ENCODE assay signal across 28 mouse cellular contexts in the genomic region with DNA sequence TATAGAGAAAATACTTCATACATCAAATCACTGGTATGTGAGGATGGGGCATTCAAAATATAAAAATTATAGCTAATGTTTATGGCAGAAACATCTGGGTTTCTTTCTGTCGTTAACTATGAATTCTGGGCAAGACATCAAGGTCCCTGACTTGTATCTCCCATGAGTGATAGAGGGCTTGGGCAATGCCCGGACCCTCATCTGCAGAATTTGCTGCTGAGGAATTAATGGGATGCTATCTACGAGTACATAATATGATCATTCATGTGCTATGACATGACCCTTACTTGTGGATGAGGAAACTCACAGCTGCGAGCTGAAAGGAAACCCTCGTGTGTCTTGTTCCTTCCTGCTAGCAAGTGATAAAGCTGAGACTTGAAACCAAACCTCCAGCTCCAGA. TPM values are rescaled to one million over a fixed set of nuclear protein-coding genes. Genes with fewer than 3 reads are reported as not detected.
"Had no signal": no experiment of that assay in that cellular context is flagged by ENCODE, and none has a peak within 500 bp of the region (broad histone marks: within the 10 kb centered on the region; RNA-seq: fewer than 3 reads in every experiment).

No protein-coding gene starts in this region.

- H3K27me3 ChIP-seq: embryonic facial prominence, embryonic 12.5 days; embryonic facial prominence, embryonic 13.5 days; embryonic facial prominence, embryonic 15.5 days; forebrain, embryonic 12.5 days; forebrain, embryonic 13.5 days; forebrain, embryonic 15.5 days had no signal

- H3K36me3 ChIP-seq: embryonic facial prominence, embryonic 10.5 days; embryonic facial prominence, embryonic 12.5 days; embryonic facial prominence, embryonic 13.5 days; embryonic facial prominence, embryonic 15.5 days; forebrain, embryonic 10.5 days; forebrain, embryonic 12.5 days; forebrain, embryonic 15.5 days had no signal

- H3K9ac ChIP-seq: embryonic facial prominence, embryonic 12.5 days; embryonic facial prominence, embryonic 13.5 days; embryonic facial prominence, embryonic 15.5 days; forebrain, embryonic 12.5 days; forebrain, embryonic 13.5 days; forebrain, embryonic 15.5 days; forebrain, postnatal 0 days had no signal

- H3K4me2 ChIP-seq: embryonic facial prominence, embryonic 12.5 days; embryonic facial prominence, embryonic 13.5 days; embryonic facial prominence, embryonic 15.5 days; forebrain, embryonic 12.5 days; forebrain, embryonic 13.5 days; forebrain, embryonic 15.5 days had no signal

- H3K4me1 ChIP-seq: embryonic facial prominence, embryonic 10.5 days; embryonic facial prominence, embryonic 12.5 days; embryonic facial prominence, embryonic 13.5 days; embryonic facial prominence, embryonic 15.5 days; forebrain, embryonic 12.5 days; forebrain, embryonic 13.5 days; forebrain, embryonic 15.5 days had no signal

- H3K27ac ChIP-seq: embryonic facial prominence, embryonic 10.5 days; embryonic facial prominence, embryonic 12.5 days; embryonic facial prominence, embryonic 13.5 days; embryonic facial prominence, embryonic 15.5 days; forebrain, embryonic 10.5 days; forebrain, embryonic 12.5 days; forebrain, embryonic 13.5 days; forebrain, embryonic 15.5 days; gastrocnemius, adult 2 months had no signal

- H3K9me3 ChIP-seq: embryonic facial prominence, embryonic 10.5 days; embryonic facial prominence, embryonic 12.5 days; embryonic facial prominence, embryonic 13.5 days; embryonic facial prominence, embryonic 15.5 days; forebrain, embryonic 10.5 days; forebrain, embryonic 12.5 days; forebrain, embryonic 13.5 days; forebrain, embryonic 15.5 days had no signal

- H3K4me3 ChIP-seq: embryonic facial prominence, embryonic 10.5 days; embryonic facial prominence, embryonic 12.5 days; embryonic facial prominence, embryonic 13.5 days; embryonic facial prominence, embryonic 15.5 days; erythroblast, embryonic 14.5 days; forebrain, embryonic 10.5 days; forebrain, embryonic 12.5 days; forebrain, embryonic 13.5 days; forebrain, embryonic 15.5 days; gastrocnemius, adult 2 months had no signal

- ATAC-seq: forebrain, embryonic 13.5 days; forebrain, embryonic 14.5 days; forebrain, embryonic 15.5 days; forebrain, embryonic 16.5 days; forebrain, postnatal 0 days had no signal

- DNase-seq: cerebellum, adult 2 months; cerebellum, adult 8-10 months; cerebellum, adult 9-10 months; cerebellum, adult 9-11 months; cerebellum, postnatal 10 days; cerebellum, postnatal 14 days; cerebellum, postnatal 25 days; cerebellum, postnatal 36 days; embryo, embryonic 11 days; forebrain, postnatal 0 days; gastrocnemius, adult 2 months; gastrocnemius, postnatal 10 days; gastrocnemius, postnatal 14 days; gastrocnemius, postnatal 25 days; gastrocnemius, postnatal 36 days; heart, adult 11 months; heart, adult 18-20 months had no signal

RNA-seq across cellular contexts. Expression of a gene that starts 5.1 kb away (rescaled TPM):
- polyA plus RNA-seq: erythroblast, embryonic 14.5 days had no signal
